Mouse (Mus musculus) naive thymus-derived CD4-positive, alpha-beta T cell, adult 2 months (primary cell): ENCODE measurements at regions not wholly inside any gene's neighbourhood (a gene's known extent, or its start where the extent isn't known, plus 50 kb on each side); places are given as distances from the start of the nearest gene placed in this dataset.
"Not testable (repeated sequence)": the region's sequence is repeated elsewhere in the genome, so short reads cannot be mapped to it uniquely, and the experiment has no call there.

ENCODE experiments used
- DNase-seq: peaks from one replicate; pipeline ENCODE4 v3.0.0-alpha.2; 2011; ENCODE audit warnings: low read depth

DNA sequence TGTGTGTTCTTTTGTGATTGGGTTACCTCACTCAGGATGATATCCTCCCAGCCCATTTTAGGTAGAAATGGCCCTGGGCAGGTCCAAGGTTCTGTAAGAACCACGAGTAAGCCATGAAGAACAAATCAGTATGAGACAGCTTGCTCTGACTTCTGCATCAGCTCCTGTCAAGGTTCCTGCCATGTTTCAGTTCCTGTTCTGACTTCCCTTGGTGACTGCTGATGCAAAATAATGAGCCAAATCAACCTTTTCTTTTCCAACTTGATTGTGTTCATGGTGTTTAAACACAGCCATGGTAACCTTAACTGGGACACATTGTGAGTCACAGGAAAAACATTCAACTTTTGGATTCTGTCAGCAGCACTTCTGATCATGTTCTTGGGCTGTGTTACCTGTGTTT lies 667.4 kb upstream of the Igfbp7 start:
- DNase-seq, result no peak

DNA sequence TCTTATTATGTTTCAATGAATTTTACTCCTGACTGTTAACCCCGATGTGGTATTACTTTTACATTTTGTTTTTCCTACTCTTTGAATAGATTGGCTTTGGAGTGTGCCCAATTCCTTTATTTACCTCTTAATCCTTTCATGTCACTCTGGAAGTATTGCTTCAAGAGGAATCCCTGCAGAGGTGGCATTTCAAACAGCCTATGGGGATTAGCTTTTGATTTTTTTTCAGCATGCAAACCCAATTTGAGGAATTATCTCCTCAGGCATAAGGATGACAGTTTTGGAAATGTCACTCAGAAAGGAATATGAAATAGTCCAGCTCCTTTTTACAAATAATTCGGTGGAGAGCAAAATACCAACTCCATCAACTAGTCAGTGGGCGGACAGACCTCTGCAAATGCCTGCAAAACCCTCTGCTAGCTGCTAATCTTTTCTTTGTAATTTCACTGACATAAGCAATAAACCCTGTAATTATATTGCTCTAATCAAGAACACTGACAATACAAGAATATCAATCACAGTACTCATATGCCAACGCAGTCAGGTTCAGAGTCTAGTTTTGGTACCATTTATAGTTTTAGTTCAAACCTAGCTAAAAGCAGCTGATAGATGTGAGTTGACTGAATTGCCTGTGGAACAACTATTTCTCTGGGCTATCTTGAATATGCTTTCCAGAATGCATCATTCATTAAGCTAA lies 624.9 kb upstream of the Igfbp7 start:
- DNase-seq, result no peak

DNA sequence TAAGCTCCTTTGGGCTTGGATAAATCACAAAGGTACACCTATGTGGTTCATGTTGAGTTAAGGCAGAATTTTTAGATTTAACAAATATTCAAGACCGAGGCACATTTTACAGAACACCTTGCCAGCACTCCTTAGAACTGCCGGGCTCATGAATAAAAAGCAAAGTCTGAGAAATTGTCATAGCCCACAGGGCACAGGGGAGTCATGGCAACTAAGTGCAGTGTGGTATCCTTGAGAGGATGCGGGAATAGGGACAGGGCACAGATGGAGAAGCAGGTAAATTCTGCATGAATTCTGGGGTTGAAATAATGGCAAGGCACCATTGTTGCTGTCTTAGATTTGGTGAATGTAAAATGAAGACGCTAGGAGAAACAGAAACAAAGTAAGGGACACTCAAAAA lies 609.7 kb upstream of the Igfbp7 start:
- DNase-seq, result no peak

DNA sequence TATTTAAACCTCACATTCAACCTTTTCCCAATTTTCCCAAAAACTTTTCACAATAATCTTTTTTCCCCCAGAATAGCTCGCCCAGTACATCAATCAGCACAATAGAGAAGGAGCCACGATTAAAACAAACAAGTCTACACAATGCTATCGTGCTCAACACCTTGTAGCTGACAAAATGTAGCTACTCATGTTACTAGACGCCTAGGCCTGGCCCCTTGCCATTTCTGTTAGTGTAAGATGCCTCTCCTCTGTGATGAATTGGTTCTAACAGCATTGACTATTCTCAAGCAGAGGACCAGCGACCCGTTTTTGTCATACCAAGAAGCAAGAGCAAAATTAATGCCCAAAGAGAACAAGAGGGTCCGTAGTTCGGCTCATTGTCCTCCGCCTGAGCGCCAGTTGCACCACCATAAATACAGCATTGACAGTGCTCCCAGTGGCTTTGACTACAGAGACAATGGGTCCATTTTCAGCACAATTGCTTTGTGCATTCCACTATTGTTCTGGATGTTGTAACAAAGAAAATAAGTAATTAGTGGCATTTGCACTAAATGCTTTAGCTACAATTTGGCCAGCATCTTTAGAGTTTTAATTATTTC lies 578.7 kb upstream of the Igfbp7 start:
- no peak for DNase-seq

DNA sequence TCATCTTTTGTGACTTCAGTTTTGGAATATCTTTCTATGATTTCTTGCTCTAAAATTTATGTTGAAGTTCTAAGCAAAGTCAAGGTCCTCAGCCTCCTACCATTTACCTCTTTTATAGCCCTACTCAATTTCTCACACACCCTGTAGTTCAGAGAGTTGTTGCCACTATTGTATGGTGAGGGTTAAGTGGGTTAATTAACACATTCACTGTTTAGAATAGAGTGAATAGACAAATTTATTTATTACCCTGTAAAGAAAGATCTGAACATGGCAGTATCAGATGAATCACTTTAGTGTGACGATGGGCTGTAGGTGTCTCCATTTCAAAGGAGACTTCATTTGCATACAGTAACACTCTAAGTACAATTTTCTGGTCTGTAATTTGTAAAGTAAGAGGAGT lies 577.4 kb upstream of the Igfbp7 start:
- DNase-seq, result no peak

DNA sequence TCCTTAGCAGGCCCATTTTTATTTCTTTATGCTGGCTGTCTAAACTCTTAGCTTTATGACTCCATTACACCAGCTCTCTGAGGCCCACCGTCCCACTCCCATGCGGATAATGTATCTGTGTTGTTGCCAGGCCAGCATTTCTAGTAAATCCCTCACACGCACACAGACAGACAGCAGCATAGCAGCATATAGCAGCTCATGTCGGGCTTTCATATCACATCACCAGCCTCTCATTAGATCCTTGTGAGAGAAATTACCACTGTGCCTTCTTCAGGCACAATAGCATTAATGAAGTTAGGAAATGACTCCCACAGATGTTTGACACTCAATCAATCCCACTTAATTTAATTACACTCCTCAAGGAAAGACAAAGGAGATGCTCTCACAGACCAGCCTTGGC lies 532.2 kb upstream of the Igfbp7 start:
- not testable (repeated sequence) for DNase-seq

DNA sequence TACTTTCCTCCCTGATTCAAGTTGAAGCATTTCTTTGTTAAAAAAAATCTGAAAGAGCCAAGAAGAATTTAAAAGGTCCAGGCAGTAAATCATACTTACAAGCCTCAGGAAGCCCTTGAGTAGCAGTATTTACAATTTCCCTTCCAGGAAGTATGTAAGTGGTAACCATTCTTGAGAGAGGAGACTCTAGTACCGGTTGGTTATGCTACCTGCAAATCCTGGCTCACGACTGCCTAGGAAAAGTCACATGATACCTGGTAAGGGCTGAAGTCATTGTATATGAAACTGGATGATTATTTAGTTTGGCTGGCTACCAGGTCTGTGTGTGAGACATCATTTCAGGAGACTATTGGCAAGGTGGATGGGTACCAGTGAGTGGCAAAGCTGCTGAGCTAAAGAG lies 524.0 kb upstream of the Igfbp7 start:
- DNase-seq, result no peak

DNA sequence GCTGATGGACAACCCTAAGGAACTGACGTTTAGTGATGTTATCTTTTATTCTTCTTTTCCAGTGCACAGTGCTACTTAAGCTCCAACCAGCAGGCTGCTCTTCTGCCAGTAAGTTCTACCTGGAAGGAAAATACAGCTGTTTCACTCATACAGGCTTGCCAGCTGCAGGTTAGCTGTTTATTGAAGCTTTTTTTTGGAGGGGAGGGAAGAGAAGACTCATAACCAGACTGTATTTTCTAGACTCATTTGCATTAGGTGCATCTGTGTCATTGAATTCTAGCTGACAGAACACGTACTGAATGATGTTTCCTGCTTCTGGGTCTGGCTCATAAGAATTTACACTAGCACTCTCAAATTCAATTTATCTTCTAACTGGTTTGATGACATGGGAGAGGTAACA lies 513.3 kb upstream of the Igfbp7 start:
- DNase-seq, result no peak

DNA sequence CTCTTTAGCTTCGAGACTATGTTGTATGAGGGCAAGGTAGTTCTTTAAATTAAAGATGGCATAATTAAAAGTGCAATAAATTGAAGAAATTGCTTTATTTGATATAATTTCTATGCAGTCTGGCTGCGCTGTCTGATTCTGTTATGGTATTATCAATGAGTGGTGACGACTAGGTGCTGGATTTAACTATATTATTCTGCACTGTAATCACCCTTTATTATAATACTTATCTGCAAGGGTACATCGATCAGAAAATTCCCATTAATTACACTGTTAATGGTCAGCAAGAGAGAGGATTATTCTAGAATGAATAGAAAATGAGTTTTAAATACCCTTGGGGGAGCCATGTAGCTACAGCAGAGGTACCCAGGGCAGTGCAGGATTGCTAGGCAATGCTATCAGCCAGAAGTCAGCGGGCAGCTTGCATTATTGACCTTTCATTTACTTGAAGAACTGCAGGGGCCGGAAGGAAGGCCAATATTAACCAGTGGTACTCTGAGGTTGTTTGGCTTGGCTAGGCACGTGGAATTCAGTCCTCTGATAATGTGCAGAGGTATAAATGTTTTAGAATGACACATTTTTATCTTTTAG lies 509.3 kb upstream of the Igfbp7 start:
- DNase-seq, result no peak

DNA sequence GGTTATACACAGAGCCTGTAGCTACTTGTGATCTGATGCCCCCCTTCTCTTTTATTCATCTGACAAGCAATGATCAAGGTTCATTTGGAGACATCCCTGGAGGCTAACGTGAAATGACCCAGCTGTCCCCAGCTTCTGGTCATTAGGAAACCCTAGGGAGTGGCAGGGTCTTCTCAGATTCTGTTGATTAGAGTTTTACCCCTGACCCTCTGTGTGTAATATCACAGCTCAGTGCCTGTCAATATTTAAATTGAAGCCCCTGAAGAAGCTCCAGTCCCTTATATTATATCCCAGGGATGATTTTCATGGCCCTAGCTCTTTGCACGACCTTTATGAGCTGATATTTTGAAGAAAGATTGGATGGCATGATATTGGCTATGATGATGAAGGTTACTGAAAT lies 508.5 kb upstream of the Igfbp7 start:
- DNase-seq, result no peak

DNA sequence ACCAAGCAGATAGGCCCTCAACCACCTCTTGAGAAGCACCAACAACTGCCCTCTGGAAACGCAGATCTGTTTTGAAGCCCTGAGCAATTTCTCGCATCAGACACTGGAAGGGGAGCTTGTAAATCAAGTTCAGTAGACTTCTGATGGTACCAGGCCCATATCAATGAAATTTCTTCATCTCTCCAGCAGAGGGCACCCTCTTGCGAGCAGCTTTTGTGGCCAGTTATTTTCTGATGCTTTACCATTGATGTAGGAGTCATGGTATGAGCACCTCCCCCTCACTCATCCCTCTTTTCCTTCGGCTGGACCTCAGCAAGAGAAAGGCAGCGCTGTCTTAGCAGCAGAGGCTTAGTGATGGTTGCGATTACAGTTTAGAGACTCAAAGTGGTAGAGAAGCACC lies 501.4 kb upstream of the Igfbp7 start:
- DNase-seq, result no peak

DNA sequence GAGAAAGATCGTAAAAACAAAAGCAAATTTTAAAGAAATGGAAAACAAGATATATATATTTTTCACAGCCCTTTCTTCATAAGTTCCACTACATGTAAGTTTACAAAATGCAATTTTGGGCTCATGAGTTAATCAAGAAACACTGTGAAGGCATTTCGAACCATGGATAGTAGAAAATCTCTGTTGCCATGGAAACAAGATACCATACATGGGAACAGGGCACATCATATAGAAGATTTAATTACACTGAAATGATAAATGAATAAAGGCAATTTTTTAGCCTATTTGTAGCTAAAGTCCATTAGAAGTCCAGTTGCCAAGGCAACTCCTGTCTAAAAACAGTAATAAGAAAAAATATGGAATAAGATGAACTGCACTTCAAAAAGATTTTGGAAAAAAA lies 484.2 kb upstream of the Igfbp7 start:
- not testable (repeated sequence) for DNase-seq

DNA sequence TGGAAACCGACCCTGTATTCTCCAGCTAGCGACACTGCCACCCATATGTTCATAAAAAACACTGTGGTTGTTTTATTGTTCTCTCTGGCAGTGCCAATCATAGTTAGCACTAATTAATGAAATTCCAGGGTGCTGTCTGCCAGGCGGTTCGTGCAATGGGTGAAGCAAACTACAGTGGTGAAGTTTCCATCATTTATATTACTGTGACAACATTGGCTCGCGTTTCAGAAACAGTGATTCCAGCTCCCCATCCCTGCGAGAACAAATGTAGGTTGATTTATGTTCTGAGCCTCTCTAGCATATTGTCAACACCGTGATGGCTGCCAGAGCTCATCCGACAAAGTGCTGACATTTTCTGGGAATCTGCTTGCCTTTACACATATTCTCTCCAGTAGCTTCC lies 480.7 kb upstream of the Igfbp7 start:
- DNase-seq, result no peak

DNA sequence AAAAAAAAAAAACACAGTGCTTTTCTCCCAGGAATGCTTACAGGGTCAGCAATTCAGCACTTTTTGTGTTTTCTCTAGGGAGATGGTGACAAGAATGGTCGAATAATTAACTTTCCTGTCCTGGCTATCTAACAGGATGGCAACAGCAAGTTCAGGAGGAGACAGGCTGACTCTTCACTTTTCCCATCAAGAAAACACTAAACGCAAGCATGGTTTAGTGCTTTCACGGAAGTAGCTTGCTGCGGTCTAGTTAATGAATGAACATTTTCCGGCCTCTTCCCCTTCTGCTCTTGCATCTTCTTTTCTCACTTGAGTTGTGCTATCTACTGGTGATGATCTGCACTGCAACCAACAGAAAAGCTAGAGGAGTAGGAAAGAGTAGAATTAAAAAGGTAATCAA lies 463.6 kb upstream of the Igfbp7 start:
- DNase-seq, result no peak

DNA sequence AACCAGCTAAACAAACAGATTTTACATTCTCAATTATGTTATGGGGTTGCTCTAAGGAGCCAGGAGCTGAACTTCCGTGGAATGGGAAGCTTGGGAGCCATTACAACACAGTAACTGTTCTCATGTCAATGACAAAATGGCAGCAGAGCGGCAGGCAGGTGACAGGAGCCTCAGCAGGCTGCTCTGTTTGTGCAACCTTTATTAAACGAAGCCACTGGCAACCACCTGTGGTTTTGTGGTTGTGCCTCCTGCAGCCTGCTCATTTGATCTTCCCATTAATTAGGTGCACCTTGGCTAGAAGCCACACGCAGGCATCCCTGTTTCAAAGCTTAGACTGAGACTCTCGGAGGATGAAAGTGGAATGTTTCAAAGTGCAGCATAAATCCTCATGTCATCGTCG lies 457.5 kb upstream of the Igfbp7 start:
- no peak for DNase-seq

DNA sequence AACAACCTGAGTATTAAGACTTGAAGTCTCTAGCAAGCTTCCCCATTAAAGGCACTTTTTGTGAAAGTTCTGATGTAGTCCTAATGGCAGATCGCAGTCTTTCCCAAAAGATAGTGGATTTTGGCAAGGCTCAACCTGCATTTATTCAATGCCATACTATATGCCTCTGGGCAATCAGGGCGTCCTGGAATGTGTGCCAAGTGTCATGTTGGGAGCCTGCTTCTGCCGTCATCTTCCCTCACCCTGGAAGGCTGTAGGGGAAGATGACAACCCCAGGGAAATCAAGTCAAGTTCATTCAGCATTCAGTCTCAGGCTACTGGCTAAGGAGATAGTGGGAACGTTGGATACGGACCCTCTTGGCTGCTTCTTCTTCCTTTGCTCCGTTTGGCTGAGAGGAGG lies 447.4 kb upstream of the Igfbp7 start:
- DNase-seq, result no peak

DNA sequence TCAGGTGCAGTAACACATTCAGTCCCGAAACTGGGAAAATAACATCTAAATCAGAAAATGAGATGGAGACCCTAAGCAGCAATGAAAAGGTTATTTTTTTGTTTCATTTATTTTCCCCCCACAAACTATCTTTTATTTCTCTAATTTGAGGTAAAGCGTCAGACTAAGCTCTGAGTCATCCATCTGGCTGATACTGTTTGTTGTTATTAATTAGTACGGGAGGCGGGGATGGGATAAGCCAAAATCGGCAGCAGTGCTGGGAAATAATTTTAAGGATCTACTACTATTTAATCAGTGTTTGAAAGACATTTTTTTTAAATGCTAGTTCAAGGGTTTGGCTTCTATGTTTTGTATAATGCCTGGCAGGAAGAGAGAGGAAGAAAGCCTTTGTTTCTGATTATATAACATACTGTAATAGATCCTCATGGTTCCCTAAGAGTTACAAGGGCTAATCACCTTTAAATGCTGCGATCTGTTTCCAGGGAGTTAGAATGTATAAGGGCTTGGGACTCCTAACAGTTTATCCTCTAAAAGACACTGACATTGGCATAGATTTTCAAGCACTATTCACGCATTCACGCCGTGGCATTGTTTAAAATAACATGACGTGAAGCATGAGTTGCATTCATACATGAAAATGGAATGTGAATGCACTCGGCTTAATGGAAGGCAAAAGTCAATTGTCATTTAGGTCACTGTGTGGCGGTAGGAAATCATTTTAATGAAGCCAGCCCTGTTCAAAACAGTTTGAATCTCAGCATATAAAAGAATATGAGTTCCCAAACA lies 446.4 kb upstream of the Igfbp7 start:
- no peak for DNase-seq

DNA sequence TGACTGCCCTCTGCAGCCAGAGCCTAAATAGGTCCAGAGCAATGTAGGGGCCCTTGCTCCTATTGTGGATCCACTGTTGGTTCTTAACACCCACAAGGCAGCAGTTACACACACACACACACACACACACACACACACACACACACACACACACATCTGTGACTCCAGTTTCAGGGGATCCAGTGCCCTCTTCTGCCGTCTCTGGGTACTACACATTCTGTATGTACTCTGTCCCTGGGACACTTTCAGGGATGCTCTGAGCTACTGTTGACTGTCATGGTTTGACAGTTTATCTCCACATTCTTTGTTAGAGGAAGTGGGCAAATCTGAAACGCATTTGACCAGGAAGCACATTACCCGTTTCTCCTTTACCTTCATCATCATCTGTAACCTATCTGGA lies 443.8 kb upstream of the Igfbp7 start:
- no peak for DNase-seq

DNA sequence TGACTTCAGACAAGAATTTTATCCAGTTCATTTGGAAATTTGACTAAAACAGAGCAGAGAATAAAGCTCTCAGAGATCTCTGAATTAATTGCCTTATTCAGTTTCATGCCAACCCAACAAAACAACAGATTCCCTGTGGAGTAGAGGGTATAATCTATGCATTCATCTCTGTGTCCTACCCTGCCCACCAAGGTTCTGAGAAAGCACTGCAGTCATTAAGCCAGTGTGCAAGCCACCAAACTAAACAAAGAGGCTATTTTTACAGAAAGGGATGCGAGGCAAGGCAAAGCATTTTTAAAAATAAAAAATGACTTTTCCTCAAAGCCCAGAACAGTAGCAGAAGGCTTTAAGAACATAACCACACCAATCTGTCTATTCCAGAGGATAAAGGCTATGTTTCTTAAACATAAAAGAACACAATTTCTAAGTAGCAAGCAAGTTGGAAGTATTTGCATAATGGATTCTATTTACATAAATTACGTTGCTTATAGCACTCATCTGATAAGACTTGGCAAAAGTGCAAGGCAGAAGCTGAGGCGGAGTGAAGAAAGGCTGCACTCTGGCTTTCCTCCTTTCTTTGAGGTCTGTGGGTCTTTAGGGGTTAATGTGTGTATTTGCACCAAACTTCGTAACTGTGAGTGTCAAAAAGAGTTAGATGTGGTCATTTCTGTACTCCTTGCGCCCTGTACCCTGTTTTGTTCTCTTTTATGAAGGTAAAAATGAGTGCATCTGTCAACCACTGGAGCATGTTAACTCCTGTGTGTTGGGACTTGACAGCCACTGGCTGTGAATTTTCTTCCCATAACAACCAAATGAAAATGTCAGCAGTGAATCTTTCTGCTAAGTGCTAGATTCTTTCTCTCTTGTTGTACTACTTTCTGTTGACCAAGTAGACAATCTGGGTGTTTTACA lies 430.6 kb upstream of the Igfbp7 start:
- DNase-seq, result no peak

DNA sequence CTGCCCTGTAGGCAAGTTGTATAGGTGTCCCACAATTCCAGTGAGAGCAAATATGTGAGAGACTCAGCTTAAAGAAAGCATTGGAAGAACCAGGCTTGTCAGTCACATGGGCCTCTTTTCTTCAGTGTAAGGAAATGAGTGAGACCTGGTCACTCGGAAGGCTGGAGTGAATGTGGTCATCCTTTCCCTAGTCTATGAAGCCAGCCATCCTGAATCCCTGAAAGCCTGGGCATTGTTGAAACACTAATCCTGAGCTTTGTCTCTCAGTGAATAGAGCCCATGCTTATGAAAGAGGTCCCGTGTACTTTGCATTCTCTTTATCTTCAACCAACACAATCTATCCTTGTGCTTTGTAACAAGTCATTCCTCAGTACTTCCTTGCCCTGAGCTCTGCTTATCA lies 420.1 kb upstream of the Igfbp7 start:
- no peak for DNase-seq

DNA sequence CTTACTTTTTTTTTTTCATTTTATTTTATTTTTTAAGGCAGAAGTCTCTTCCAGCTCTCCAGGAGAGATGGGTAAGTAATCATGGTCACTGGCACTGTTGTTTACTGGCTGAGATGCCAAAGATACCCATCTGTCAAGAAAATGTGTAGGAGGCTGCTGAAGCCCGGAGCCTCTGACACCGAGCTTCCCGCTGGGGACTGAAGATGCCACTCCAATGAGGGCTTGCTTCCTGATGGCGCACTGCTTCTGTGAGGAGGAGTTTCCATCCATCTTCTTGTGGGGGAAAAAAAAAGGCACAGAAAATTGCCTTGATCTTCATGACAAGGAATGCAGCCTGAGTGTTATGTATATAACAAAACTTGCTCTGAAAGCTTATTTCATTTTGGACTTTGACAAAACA lies 418.2 kb upstream of the Igfbp7 start:
- no peak for DNase-seq

DNA sequence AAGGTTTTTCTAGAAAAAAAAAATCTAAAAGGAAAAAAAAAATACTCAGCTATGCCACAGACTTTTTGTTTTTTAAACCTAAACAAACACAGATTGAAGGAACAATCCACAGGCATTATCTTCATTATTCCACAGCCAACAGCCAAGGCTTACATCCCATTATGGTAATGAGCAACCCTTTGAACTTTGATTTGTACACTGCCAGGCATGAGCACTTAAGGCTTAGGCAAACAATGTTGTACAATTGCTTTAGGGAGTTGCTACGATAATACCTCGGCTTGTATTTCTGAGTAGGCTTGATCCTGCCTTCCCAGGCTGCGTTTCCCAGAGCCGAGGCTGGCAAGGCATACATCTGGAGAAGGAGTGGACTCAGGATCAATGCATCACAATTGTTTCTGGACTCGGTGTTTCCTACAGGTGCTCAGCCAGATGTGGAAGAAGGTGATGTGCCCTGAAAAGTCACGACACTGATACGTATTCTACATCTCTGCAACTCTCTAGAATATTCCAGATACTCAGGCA lies 409.0 kb upstream of the Igfbp7 start:
- DNase-seq, result no peak
